Mouse (Mus musculus): ENCODE measurements around the gene Lamtor1.

Gene Lamtor1

DNA sequence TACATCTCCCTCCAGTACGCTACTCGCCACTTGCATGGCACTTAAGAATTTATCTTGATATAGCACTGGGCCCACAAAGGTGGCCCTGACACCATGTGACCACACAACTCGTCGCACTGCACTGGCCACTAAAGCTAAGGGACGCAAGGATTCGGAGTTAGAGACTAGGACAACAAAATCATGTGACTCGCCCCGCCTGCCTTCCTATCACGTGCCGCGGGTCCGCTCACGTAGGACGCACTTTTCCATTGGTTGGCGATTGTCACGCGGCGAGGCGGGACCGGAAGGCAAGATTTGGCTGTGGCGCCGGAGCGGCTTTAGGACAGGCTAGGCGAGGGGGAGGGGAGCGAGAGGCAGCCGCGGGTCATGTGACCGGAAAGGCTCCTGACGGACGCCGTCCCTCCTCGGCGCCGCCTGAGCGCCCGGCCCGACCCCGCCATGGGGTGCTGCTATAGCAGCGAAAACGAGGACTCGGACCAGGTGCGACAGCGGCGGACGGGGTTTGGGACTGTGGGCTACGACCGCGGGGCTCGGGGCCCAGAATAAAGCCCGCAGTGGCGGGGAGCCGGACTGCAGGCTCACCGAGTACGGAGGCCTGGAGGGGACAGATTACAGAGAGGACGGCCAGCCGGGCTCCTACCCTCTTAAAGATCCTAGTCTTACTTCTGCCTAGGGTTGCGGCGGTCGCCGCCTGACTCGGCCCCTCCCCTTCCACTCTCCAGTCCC lies at the start of gene Lamtor1:
Gene Lamtor1, plus strand, starts transcription at position 344 of the 726 bp plus-strand sequence.
- DNase-seq = peak; percentile 100

- peak in 1 of 2 experiments; percentile 2 for DNase-seq
Observed at GRCm38 (mm10) chr7:101857094-101857493, 48.6 kb upstream of the Lamtor1 start, which contains the start of gene Folr2. Gene Folr2, minus strand, starts transcription at chr7:101857194.

- peak in 1 of 2 experiments; percentile 30 for DNase-seq
Observed at GRCm38 (mm10) chr7:101858362-101858761, 47.3 kb upstream of the Lamtor1 start.

GRCm38 (mm10) chr7:101860978-101861377 lies 44.7 kb upstream of the Lamtor1 start:
- peak; percentile 60 to 65 for DNase-seq

DNA sequence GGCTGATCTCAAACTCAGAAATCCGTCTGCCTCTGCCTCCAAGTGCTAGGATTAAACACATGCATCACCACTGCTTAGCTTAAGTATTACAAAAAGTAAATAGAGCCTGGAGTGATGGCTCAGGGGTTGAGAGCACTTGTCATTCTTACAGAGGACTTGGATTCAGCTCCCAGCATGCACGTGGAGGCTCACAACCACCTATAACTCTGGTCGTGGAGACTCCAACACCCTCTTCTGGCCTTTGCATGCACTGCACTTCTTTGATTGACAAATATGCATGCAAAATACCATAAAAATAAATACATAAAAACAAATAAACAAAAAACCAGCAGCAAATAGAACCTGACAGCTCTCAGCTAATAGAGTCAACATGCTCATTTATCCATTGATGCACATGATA lies 43.4 kb upstream of the Lamtor1 start:
- peak in 1 of 2 experiments; percentile 16 for DNase-seq

- DNase-seq = peak in 1 of 2 experiments; percentile 12
Observed at GRCm38 (mm10) chr7:101863415-101863814, 42.3 kb upstream of the Lamtor1 start, which contains the start of gene Anapc15. Gene Anapc15, plus strand, starts transcription at chr7:101863715.

GRCm38 (mm10) chr7:101866491-101867265 lies 39.0 kb upstream of the Lamtor1 start:
- peak in 1 of 2 experiments; percentile 12 for DNase-seq

DNA sequence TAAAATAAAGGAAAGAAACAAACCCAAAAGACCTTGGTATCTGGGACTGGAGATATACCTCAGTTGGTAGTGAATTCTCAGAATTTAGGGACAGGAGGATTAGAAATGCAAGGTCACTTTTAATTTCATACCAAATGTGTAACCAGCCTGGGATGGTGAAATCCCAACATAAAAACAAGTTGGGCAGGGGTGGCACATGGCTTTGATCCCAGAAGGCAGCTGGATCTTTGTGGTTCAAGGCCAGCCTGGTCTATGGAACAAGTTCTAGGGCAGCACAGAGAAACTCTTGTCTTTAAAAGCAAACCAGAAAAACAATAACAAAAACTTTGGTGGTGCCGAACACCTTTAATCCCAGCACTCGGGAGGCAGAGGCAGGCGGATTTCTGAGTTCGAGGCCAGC lies 38.2 kb upstream of the Lamtor1 start:
- peak in 1 of 2 experiments; percentile 2 for DNase-seq

DNA sequence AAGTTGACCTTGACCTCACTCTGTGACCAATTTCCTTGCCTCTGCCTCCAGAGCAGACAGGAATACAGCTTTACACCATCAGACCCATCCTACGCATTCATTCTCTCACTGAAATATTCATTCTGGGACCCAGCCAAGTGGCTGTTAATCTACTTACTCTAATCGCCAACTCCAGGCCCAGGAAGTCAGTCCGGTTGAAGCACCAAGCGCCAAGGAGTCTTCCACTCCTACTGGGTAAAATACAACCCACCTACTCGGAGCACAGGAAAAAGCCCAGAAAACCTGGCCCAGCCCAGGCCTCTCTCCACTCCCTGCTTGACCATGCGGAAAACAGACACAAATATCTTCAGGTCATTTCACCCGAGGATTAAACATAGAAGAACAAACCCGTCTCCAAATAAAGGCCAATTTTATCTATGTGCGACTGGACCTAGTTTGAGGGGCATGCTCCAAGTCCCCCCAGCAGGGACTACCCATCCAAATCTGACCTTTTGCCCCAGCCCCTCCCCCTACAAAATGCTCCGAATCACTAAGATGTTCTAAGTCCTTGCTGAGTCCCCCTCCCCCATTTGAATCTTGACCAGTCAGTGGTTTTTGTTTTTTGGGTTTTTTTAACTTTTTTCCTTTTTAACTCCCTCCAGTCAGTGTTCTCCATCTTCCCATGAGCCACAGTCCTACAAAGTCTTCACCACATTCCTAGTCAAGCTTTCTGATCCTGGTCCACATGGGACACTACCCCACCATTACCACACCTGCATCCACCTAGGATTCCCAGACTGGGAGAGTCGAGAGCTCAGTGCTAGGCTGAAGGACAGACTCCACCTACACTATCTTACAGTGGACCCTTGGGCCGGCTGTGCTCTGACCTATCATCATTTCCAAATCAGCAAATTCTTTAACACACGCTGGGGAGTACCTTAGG lies 37.2 kb upstream of the Lamtor1 start:
- DNase-seq = peak; percentile 63 to 81

GRCm38 (mm10) chr7:101869163-101869500 lies 36.6 kb upstream of the Lamtor1 start:
- DNase-seq = peak; percentile 51 to 62

DNA sequence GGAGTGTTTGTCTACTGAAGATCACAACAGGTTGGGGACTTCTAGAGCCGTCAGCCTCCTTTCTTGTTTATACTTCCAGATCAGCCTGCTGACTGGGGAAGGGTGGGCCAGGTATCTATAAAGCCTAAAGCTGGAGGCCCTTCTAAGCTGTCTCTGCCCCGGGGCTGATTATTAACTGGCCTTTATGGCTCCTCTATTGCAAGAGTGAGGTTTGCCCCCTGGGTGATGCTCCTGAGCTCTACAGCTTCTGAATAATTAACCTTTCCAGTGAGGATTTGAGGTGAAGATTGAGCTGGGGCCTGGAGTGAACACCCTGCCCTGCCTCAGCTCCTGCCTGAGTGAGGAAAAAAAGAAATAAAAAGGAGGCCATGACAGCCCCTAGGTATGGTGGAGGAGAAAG lies 35.1 kb upstream of the Lamtor1 start, which contains the start of gene Folr1:
Gene Folr1, minus strand, starts transcription at position 160 of the 400 bp plus-strand sequence.
- peak; percentile 70 to 84 for DNase-seq

DNA sequence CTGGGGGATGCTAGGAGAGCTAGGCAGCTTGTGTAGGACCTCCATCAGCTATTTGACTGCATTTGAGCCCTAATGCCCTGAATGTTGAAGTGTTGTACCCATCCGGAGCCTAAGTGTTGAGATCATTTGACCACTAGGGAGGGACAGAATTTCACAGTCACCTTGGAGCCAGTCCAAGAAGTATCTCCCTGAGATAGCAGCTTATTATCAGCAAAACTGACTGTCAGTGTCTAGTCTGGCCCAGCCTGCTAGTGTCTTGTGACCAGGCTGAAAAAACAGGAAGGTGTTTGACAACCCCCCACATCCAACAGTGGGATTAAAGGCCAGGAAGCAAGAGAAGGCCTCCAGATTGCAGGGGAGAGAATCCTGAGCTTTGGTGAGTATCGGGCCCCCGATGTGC lies 34.4 kb upstream of the Lamtor1 start:
- DNase-seq = peak in 1 of 2 experiments; percentile 40

- DNase-seq = peak in 1 of 2 experiments; percentile 4
Observed at GRCm38 (mm10) chr7:101875978-101876377, 29.7 kb upstream of the Lamtor1 start.

DNA sequence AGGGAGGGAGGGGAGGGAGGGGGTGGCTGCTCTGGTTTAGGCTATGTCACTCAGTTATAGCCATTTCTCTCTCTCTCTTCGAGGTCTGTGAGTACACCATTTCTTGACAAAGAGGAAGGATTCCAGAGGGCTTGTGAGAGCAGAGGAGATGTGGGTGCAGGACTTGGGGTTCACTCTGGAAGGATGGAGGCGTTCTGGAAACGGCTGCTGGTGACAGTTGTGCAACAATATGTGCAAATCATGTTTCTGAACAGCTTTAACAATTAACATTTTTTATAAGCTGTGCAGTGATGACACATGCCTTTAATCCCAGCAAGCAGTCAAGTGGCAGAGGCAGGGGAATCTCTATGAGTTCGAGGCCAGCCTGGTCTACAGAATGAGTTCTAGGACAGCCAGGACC lies 24.8 kb upstream of the Lamtor1 start:
- no peak for DNase-seq

- DNase-seq = peak; percentile 43 to 75
Observed at GRCm38 (mm10) chr7:101882413-101883154, 23.1 kb upstream of the Lamtor1 start.

DNA sequence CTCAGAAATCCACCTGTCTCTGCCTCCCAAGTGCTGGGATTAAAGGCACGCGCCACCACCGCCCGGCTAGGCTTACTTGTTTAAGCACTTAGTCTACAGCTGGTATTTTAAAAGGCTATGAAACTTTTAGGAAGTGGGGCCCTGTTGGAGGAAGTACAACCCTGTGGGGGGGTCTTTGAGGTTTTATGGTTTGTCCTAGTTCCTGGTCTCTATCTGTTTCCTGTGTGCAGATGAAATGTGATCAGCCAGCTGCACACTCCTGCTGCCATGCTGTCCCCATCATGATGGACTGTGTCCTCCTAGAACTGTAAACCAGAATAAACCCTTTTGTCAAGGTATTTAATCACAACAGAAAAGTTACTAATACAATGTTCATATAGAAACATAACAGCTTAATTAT lies 21.5 kb upstream of the Lamtor1 start:
- no peak for DNase-seq

- DNase-seq = no peak
Observed at GRCm38 (mm10) chr7:101886274-101886673, 19.4 kb upstream of the Lamtor1 start.

GRCm38 (mm10) chr7:101888460-101888859 lies 17.2 kb upstream of the Lamtor1 start:
- peak in 1 of 2 experiments; percentile 3 for DNase-seq

GRCm38 (mm10) chr7:101895695-101896094 lies 10.0 kb upstream of the Lamtor1 start:
- no peak for DNase-seq

- DNase-seq = peak; percentile 99
Observed at GRCm38 (mm10) chr7:101896104-101897066, 9.3 kb upstream of the Lamtor1 start.

Measured in kidney, postnatal 25 days (tissue).